Mouse (Mus musculus) liver, embryonic 12.5 days (tissue): Measurements from ENCODE around the gene Trim30a. TPM values are rescaled to one million over a fixed set of nuclear protein-coding genes. Genes with fewer than 3 reads are reported as not detected.

Source experiments
- ATAC-seq: fragments of 200-750 bp; cut with Nextera tagmentation; 2 replicates; pipeline ENCODE4 v1.8.0; 2017; ENCODE audit warnings: moderate number of reproducible peaks, mild to moderate bottlenecking, moderate library complexity
- H3K27ac ChIP-seq: fragments of 300-500 bp; sonication (generic); 2 replicates; pipeline ENCODE4 v1.5.1; 2016; ENCODE audit warnings: mild to moderate bottlenecking
- H3K27me3 ChIP-seq: fragments of 300-500 bp; sonication (generic); replicated peaks from 2 replicates; pipeline ENCODE4 v1.6.1; 2016; ENCODE audit warnings: mild to moderate bottlenecking, moderate library complexity
- H3K36me3 ChIP-seq: fragments of 300-500 bp; sonication (generic); 2 replicates; pipeline ENCODE4 v1.6.1; 2016; ENCODE audit warnings: mild to moderate bottlenecking, moderate library complexity
- H3K4me1 ChIP-seq: fragments of 300-500 bp; sonication (generic); 2 replicates; pipeline ENCODE4 v1.6.1; 2016
- H3K4me2 ChIP-seq: fragments of 300-500 bp; sonication (generic); 2 replicates; pipeline ENCODE4 v1.6.1; 2016; ENCODE audit warnings: mild to moderate bottlenecking, moderate library complexity
- H3K4me3 ChIP-seq: fragments of 300-500 bp; sonication (generic); 2 replicates; pipeline ENCODE4 v1.5.1; 2016; ENCODE audit warnings: mild to moderate bottlenecking, moderate library complexity
- H3K9ac ChIP-seq: fragments of 300-500 bp; sonication (generic); 2 replicates; pipeline ENCODE4 v1.6.1; 2016; ENCODE audit warnings: mild to moderate bottlenecking, moderate library complexity
- H3K9me3 ChIP-seq: fragments of 300-500 bp; sonication (generic); replicated peaks from 2 replicates; pipeline ENCODE4 v1.6.1; 2016; ENCODE audit warnings: mild to moderate bottlenecking, moderate library complexity
- polyA plus RNA-seq: library from polyadenylated mRNA; unstranded; fragments of >200 nt; fragmentation: Nextera tagmentation; extraction: Ambion mirVana; gene quantifications from 2 replicates; pipeline ENCODE4 v1.2.1, GENCODE M21; 2016

Trim30a gene
- polyA plus RNA-seq, 1 experiment from 2014 or later: 1.3 TPM

GRCm38 (mm10) chr7:104366339-104366738 lies 98.7 kb downstream of the Trim30a start:
- H3K27ac ChIP-seq: no peak overlapping the region
- ATAC-seq: no peak
- H3K9me3 ChIP-seq: no peaks in the 10 kb centered on the region
- no peak overlapping the region for H3K9ac ChIP-seq
- H3K4me1 ChIP-seq: no peaks in the 10 kb centered on the region
- H3K4me3 ChIP-seq: no peak overlapping the region
- no peaks in the 10 kb centered on the region for H3K36me3 ChIP-seq
- no peak overlapping the region for H3K4me2 ChIP-seq
- no peaks in the 10 kb centered on the region for H3K27me3 ChIP-seq

Other genes with a start within 250 kb of the Trim30a start
- gene Trim6, start 246.4 kb downstream of the Trim30a start, polyA plus RNA-seq: 1.6 and 1.7 TPM in 2 replicates
- 1.2 and 1.7 TPM in 2 replicates for gene Trim34a, start 220.7 kb downstream of the Trim30a start, polyA plus RNA-seq
- gene Trim5, start 177.1 kb downstream of the Trim30a start, polyA plus RNA-seq: 0.33 and 0.38 TPM in 2 replicates
- 3.2 and 4.3 TPM in 2 replicates for gene Trim12a, start 149.7 kb downstream of the Trim30a start, polyA plus RNA-seq
- gene Trim34b, start 135.7 kb downstream of the Trim30a start, polyA plus RNA-seq: not detected in 2 replicates
- 1.2 and 1.4 TPM in 2 replicates for gene Trim12c, start 111.8 kb downstream of the Trim30a start, polyA plus RNA-seq
- 0.11 TPM in 1 of 2 replicates, not detected in the other for gene Trim30b, start 95.3 kb downstream of the Trim30a start, polyA plus RNA-seq
- 0.14 and 0.20 TPM in 2 replicates for gene Trim30c, start 64.4 kb downstream of the Trim30a start, polyA plus RNA-seq
- 0.42 and 0.43 TPM in 2 replicates for gene Trim30d, start 42.7 kb upstream of the Trim30a start, polyA plus RNA-seq
- gene Olfr651, start 84.9 kb upstream of the Trim30a start, polyA plus RNA-seq: not detected in 2 replicates
- gene Olfr652, start 95.7 kb upstream of the Trim30a start, polyA plus RNA-seq: not detected in 2 replicates
- gene Olfr653, start 112.1 kb upstream of the Trim30a start, polyA plus RNA-seq: not detected in 2 replicates
- not detected in 2 replicates for gene Olfr654, start 121.8 kb upstream of the Trim30a start, polyA plus RNA-seq
- gene Olfr655, start 136.6 kb upstream of the Trim30a start, polyA plus RNA-seq: not detected in 2 replicates
- not detected in 2 replicates for gene Olfr656, start 148.8 kb upstream of the Trim30a start, polyA plus RNA-seq
- gene Olfr657, start 159.6 kb upstream of the Trim30a start, polyA plus RNA-seq: not detected in 2 replicates
- not detected in 2 replicates for gene Olfr658, start 182.1 kb upstream of the Trim30a start, polyA plus RNA-seq
- not detected in 2 replicates for gene Olfr659, start 201.6 kb upstream of the Trim30a start, polyA plus RNA-seq
- gene Olfr661, start 221.3 kb upstream of the Trim30a start, polyA plus RNA-seq: not detected in 2 replicates